Comparison of ENCODE assay signal across 8 mouse cellular contexts in genomic region chr3:131272374-131273100, GRCm38 (mm10). TPM values are rescaled to one million over a fixed set of nuclear protein-coding genes. Genes with fewer than 3 reads are reported as not detected.
DNase-seq lines count a peak whose midpoint lies in the region; ATAC-seq and TF ChIP-seq lines count a peak whose summit lies in the region.

No protein-coding gene starts in this region.

- no peaks in the 10 kb centered on the region for H3K36me3 ChIP-seq in spleen, adult 2 months (ENCODE audit: control insufficient read depth, insufficient read depth, low read length)
- no peaks in the 10 kb centered on the region for H3K36me3 ChIP-seq in forebrain, embryonic 15.5 days

- no peak for TF ChIP-seq CTCF in spleen, adult 2 months (IDR thresholded peaks at IDR 0.05; ENCODE audit: extremely low read depth, insufficient read depth, insufficient read length, insufficient replicate concordance)
- TF ChIP-seq CTCF in olfactory bulb, adult 2 months (IDR thresholded peaks at IDR 0.05; ENCODE audit: insufficient read depth, low read depth, low read length): no peak

- peak overlapping the region; percentile 61; the same call in 1 of the 2 replicates for H3K9ac ChIP-seq in forebrain, embryonic 15.5 days (replicated peaks)

- no peaks in the 10 kb centered on the region; the same call in 1 of the 2 replicates for H3K4me1 ChIP-seq in spleen, adult 2 months (ENCODE audit: control insufficient read depth, insufficient read depth, insufficient read length)
- no peaks in the 10 kb centered on the region; the same call in 1 of the 2 replicates for H3K4me1 ChIP-seq in forebrain, embryonic 15.5 days
- H3K4me1 ChIP-seq in olfactory bulb, adult 2 months (ENCODE audit: control insufficient read depth, insufficient read depth, low read length): no peaks in the 10 kb centered on the region

- 24% methylated on average over 10 of the region's 10 CpGs for WGBS in spleen, adult 2 months
- 62% methylated on average over 10 of the region's 10 CpGs for WGBS in forebrain, embryonic 15.5 days
- 42% methylated on average over 10 of the region's 10 CpGs for WGBS in olfactory bulb, adult 2 months

- no peak; the same call in 1 of the 2 replicates for ATAC-seq in forebrain, embryonic 15.5 days (replicated peaks)

- H3K27ac ChIP-seq in spleen, adult 2 months (ENCODE audit: insufficient read depth, low read length): peak overlapping the region; percentile 22; the same call in 1 of the 2 replicates
- no peak overlapping the region for H3K27ac ChIP-seq in forebrain, embryonic 15.5 days (replicated peaks)
- peak overlapping the region; percentile 21; the same call in 1 of the 2 replicates for H3K27ac ChIP-seq in olfactory bulb, adult 2 months (ENCODE audit: insufficient read depth, low read depth, low read length)

- peak overlapping the region; percentile 79 for H3K4me2 ChIP-seq in forebrain, embryonic 15.5 days (replicated peaks)

- no peaks in the 10 kb centered on the region for H3K9me3 ChIP-seq in forebrain, embryonic 15.5 days

- peak overlapping the region; percentile 71 for H3K4me3 ChIP-seq in spleen, adult 2 months (ENCODE audit: extremely low read depth, insufficient read depth, insufficient read length)
- peak overlapping the region; percentile 66 for H3K4me3 ChIP-seq in forebrain, embryonic 15.5 days
- H3K4me3 ChIP-seq in olfactory bulb, adult 2 months (ENCODE audit: insufficient read depth, low read depth, low read length): peak overlapping the region; percentile 72

- DNase-seq in spleen, adult 2 months (ENCODE audit: low read depth in 1 of 2, low spot score in 2 of 2): no peak
- DNase-seq in spleen, postnatal 4 days (ENCODE audit: low spot score in 2 of 2): no peak
- DNase-seq in kidney, postnatal 36 days: peak; percentile 45 to 66
- no peak for DNase-seq in layer of hippocampus, postnatal 36 days
- DNase-seq in left cerebral cortex, adult 18-20 months (ENCODE audit: low spot score in 2 of 2): no peak
- no peak for DNase-seq in thymus, postnatal 0 days (ENCODE audit: low spot score)

- no peaks in the 10 kb centered on the region for H3K27me3 ChIP-seq in spleen, adult 2 months (ENCODE audit: control insufficient read depth, insufficient read depth, low read length)
- H3K27me3 ChIP-seq in forebrain, embryonic 15.5 days: no peaks in the 10 kb centered on the region

- no peak for TF ChIP-seq POLR2A in spleen, adult 2 months (IDR thresholded peaks at IDR 0.05; ENCODE audit: low read depth, low read length)
- no peak for TF ChIP-seq POLR2A in olfactory bulb, adult 2 months (IDR thresholded peaks at IDR 0.05; ENCODE audit: insufficient read depth, low read depth, low read length)

RNA-seq across cellular contexts. Expression of gene Hadh, which starts 0.6 kb away (rescaled TPM):
- 18.2 and 18.6 TPM in 2 replicates for polyA plus RNA-seq in spleen, adult 2 months (2012; rRNA removed)
- polyA plus RNA-seq in forebrain, embryonic 15.5 days (2015; fragmentation: Nextera tagmentation; extraction: Ambion mirVana): 22.3 and 25.3 TPM in 2 replicates
- polyA plus RNA-seq in olfactory bulb, adult 2 months (2012; ENCODE audit: insufficient read depth, insufficient read length, low replicate concordance, missing spikeins): not detected in 2 replicates
- total RNA-seq in layer of hippocampus, postnatal 36 days (2021): 10 to 100 TPM; 21.0 to 21.5 TPM
- total RNA-seq in left cerebral cortex, adult 18-20 months (2021): 10 to 100 TPM; 18.7 to 20.3 TPM
- 89.3 and 94.8 TPM in 2 replicates for polyA plus RNA-seq in thymus, postnatal 0 days (2015; fragmentation: Nextera tagmentation; extraction: Ambion mirVana)

RNA-seq across cellular contexts. Expression of gene Cyp2u1, which starts 30.5 kb away (rescaled TPM):
- 1.2 and 2.0 TPM in 2 replicates for polyA plus RNA-seq in spleen, adult 2 months (2012; rRNA removed)
- 4.6 and 6.0 TPM in 2 replicates for polyA plus RNA-seq in forebrain, embryonic 15.5 days (2015; fragmentation: Nextera tagmentation; extraction: Ambion mirVana)
- polyA plus RNA-seq in olfactory bulb, adult 2 months (2012; ENCODE audit: insufficient read depth, insufficient read length, low replicate concordance, missing spikeins): not detected in 2 replicates
- total RNA-seq in layer of hippocampus, postnatal 36 days (2021): 10 to 100 TPM; 15.6 to 15.7 TPM
- 10 to 100 TPM; 15.9 to 17.0 TPM for total RNA-seq in left cerebral cortex, adult 18-20 months (2021)
- 0.22 and 0.52 TPM in 2 replicates for polyA plus RNA-seq in thymus, postnatal 0 days (2015; fragmentation: Nextera tagmentation; extraction: Ambion mirVana)

Comparison
In these comparisons a context has a peak if more than half of its experiments do, and no peak if none do; other contexts are left out.
1. DNase-seq: peak in kidney, postnatal 36 days (2 of 2); none in spleen, adult 2 months (0 of 2), spleen, postnatal 4 days (0 of 2), layer of hippocampus, postnatal 36 days (0 of 2), left cerebral cortex, adult 18-20 months (0 of 2) and thymus, postnatal 0 days (single experiment).
2. Peak in every context shown above with its lines, with median percentiles within 50 percentile points of each other: H3K4me3 ChIP-seq.